Mouse (Mus musculus) kidney, adult 2 months (tissue): ENCODE results near the gene Adar. TPM values are rescaled to one million over a fixed set of nuclear protein-coding genes. Genes with fewer than 3 reads are reported as not detected.
A peak's percentile ranks its signal among the peaks of the same experiment; 100 is the strongest.

ENCODE experiments used
- DNase-seq: peaks from one replicate; pipeline ENCODE4 v3.0.0; 2021
- H3K27ac ChIP-seq: fragments of 200-500 bp; 2 replicates; pipeline ENCODE4 v1.5.1; 2012; ENCODE audit warnings: low read depth, low read length, control low read depth, inconsistent platforms; ENCODE audit not compliant: insufficient read depth
- H3K27me3 ChIP-seq: fragments of 200-500 bp; replicated peaks from 2 replicates; pipeline ENCODE4 v1.6.1; 2012; ENCODE audit warnings: mild to moderate bottlenecking, moderate library complexity, low read length, inconsistent platforms; ENCODE audit not compliant: control insufficient read depth, insufficient read depth
- H3K36me3 ChIP-seq: fragments of 200-500 bp; 2 replicates; pipeline ENCODE4 v1.6.1; 2012; ENCODE audit warnings: mild to moderate bottlenecking, moderate library complexity, low read length, inconsistent platforms; ENCODE audit not compliant: control insufficient read depth, insufficient read depth
- H3K4me1 ChIP-seq: fragments of 200-500 bp; 2 replicates; pipeline ENCODE4 v1.6.1; 2011; ENCODE audit warnings: low read length; ENCODE audit not compliant: control insufficient read depth, insufficient read depth
- H3K4me3 ChIP-seq: fragments of 200-500 bp; 2 replicates; pipeline ENCODE4 v1.5.1; 2011; ENCODE audit warnings: mild to moderate bottlenecking, low read depth, low read length, control low read depth; ENCODE audit not compliant: insufficient read depth
- CTCF ChIP-seq: fragments of 200-500 bp; conservative IDR thresholded peaks from 2 replicates; pipeline ENCODE4 v1.5.1; 2011; ENCODE audit warnings: low read depth, mild to moderate bottlenecking, control low read depth, low read length, moderate library complexity, mixed read lengths; ENCODE audit not compliant: insufficient read depth, insufficient read length
- POLR2A ChIP-seq: fragments of 200-500 bp; IDR thresholded peaks from one replicate; pipeline ENCODE4 v1.6.1; 2011; ENCODE audit warnings: low read depth, low read length, control low read depth
- WGBS: fragments of 180-500 bp; shearing (Covaris S2); methylation state at CpG from one replicate; pipeline ENCODE4 v1.1.7; 2018; 5-methylcytosine and 5-hydroxymethylcytosine counted together
- polyA plus RNA-seq: library from polyadenylated mRNA; depleted of rRNA; stranded (reverse); fragments of >200 nt; gene quantifications from 2 replicates; pipeline ENCODE4 v1.2.3, GENCODE M21; 2012

Gene Adar
- polyA plus RNA-seq, 1 experiment = 22.0 TPM

DNA sequence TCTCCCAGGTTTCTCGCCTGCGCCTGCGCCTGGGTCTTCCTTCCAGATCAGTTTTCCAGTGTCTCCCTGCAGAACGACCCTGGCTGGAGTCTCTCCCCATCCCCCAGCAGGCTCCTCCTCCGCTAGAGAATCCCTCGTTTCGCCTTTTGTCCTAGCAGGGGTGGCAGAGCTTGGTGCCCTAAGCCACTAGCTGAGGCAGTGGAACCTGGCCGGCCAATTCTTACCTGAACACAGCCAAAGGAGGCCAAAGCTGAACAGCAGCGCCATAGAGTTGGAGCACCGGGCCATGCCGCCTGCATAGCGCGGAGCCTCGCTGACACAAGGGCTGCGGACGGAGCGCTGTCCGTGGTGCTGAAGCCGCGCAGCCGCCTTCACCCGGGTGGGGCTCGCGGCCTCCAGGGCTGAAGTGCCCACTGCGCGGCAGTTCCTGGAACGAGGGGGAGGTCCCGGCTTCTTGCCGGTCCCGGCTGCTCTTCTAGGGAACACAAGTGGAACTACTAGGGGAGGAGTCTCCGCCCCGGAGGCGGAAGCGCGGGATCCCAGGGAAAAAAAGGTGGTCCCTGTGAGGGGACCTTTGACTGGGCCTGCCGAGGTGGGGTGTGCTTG is 49.4 kb downstream of the Adar start, which contains the start of gene Chrnb2:
Chrnb2 (minus strand) TSS at position 514 of the 606 bp plus-strand sequence.
- H3K27ac ChIP-seq = no peak within 1 kb of the TSS
- H3K27me3 ChIP-seq = no peaks in the 10 kb centered on the region
- no peaks in the 10 kb centered on the region for H3K36me3 ChIP-seq
- TF ChIP-seq POLR2A (no peak), CTCF (no peak)
- H3K4me1 ChIP-seq = no peaks in the 10 kb centered on the region
- WGBS = 1% methylated on average over 36 of the region's 36 CpGs
- DNase-seq = peak; percentile 67
- no peak within 1 kb of the TSS for H3K4me3 ChIP-seq

GRCm38 (mm10) chr3:89769584-89769983 is 54.8 kb downstream of the Adar start:
- 76% methylated on average over 7 of the region's 7 CpGs for WGBS
- H3K36me3 ChIP-seq = no peaks in the 10 kb centered on the region
- no peak overlapping the region for H3K27ac ChIP-seq
- peaks cover 8% of the 10 kb centered on the region; the same call in 1 of the 2 replicates for H3K4me1 ChIP-seq
- no peak overlapping the region for H3K4me3 ChIP-seq
- TF ChIP-seq CTCF (no peak), POLR2A (no peak)
- H3K27me3 ChIP-seq = no peaks in the 10 kb centered on the region
- no peak for DNase-seq

DNA sequence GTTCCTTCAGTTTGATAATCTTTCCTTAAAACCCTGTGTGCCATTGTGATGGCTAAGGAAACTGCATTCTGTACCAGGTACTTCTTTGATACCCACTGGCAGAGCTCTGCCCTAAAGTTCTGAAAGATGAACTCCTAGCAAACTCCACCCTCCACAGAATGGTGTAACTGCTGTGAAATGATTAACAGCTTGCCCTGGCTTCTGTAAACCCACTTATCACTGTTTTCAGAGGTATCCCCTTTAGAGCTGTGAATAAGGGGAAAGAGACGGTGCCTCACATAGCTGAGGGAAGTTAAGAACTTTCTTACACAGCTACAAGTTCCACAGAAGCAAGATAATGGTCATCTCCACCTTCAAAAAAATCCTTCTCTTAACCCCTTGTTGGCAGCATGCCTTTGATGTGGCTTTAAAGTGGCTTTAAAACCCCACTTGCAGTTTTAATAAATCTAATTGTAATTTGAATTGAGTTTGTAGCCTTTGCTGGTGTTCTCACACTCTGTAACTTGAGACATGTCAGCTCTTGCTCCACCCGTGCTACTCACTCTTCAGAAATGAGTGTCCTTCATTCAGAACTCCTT is 55.7 kb downstream of the Adar start:
- Histone ChIP-seq H3K27me3 (no peaks in the 10 kb centered on the region), H3K36me3 (no peaks in the 10 kb centered on the region), H3K4me1 (peaks cover 11% of the 10 kb centered on the region; the same call in 1 of the 2 replicates), H3K27ac (no peak overlapping the region), H3K4me3 (no peak overlapping the region)
- no peak for TF ChIP-seq CTCF
- TF ChIP-seq POLR2A = no peak
- no peak for DNase-seq
- WGBS = 34% methylated on average over 2 of the region's 2 CpGs

- Histone ChIP-seq H3K36me3 (0 out of 2 replicates have a peak, but pooled peaks cover under 1% of the 10 kb centered on the region), H3K4me1 (peaks cover 14% of the 10 kb centered on the region; the same call in 1 of the 2 replicates), H3K27me3 (no peaks in the 10 kb centered on the region), H3K27ac (peak overlapping the region; percentile 75), H3K4me3 (peak overlapping the region; percentile 55)
- 0% methylated on average over 17 of the region's 17 CpGs for WGBS
- TF ChIP-seq CTCF (peak; percentile 98), POLR2A (no peak)
- peak; percentile 87 for DNase-seq
Observed at GRCm38 (mm10) chr3:89772588-89772967, 57.8 kb downstream of the Adar start.

GRCm38 (mm10) chr3:89772968-89773709 is 58.3 kb downstream of the Adar start, which contains the start of gene Ube2q1:
Gene Ube2q1, plus strand, starts transcription at chr3:89773616.
- Histone ChIP-seq H3K4me3 (peak within 1 kb of the TSS; percentile 55), H3K27me3 (no peaks in the 10 kb centered on the region), H3K36me3 (peaks cover 3% of the 10 kb centered on the region; the same call in 1 of the 2 replicates), H3K4me1 (peaks cover 14% of the 10 kb centered on the region; the same call in 1 of the 2 replicates), H3K27ac (peak within 1 kb of the TSS; percentile 75)
- TF ChIP-seq POLR2A (no peak), CTCF (no peak)
- WGBS = 2% methylated on average over 70 of the region's 90 CpGs
- peak; percentile 97 for DNase-seq

GRCm38 (mm10) chr3:89773740-89774211 is 59.0 kb downstream of the Adar start:
- DNase-seq = no peak
- peak overlapping the region; percentile 29 for H3K27ac ChIP-seq
- H3K36me3 ChIP-seq = peaks cover 4% of the 10 kb centered on the region; the same call in 1 of the 2 replicates
- TF ChIP-seq POLR2A (no peak), CTCF (no peak)
- peak overlapping the region; percentile 55 for H3K4me3 ChIP-seq
- under 1% methylated on average over 36 of the region's 37 CpGs for WGBS
- H3K4me1 ChIP-seq = peaks cover 14% of the 10 kb centered on the region; the same call in 1 of the 2 replicates
- no peaks in the 10 kb centered on the region for H3K27me3 ChIP-seq
